Mouse (Mus musculus): ENCODE data around the gene Eif3i. TPM values are rescaled to one million over a fixed set of nuclear protein-coding genes. Genes with fewer than 3 reads are reported as not detected.

Gene Eif3i
- polyA plus RNA-seq, 1 experiment from 2014 or later: 239 TPM

DNA sequence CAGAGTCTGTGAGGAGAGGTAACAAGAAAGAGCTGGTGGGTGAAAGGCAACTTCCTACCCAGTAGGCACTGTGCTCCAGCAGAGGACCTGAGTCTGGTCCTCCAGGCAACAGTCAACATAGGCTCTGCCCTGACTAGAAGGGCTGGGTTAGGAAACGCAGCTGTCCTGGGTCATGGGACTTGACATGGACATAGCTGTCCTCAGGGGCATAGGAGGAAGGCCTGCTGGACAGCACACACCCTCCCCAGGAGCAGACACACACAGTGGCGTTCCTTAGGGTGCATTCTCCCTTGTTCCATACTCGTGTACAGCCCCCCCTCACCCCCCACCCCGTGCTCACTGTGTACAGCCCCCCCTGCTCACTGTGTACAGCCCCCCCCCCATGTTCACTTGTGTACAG lies 10.0 kb upstream of the Eif3i start:
- Histone ChIP-seq H3K4me1 (ENCODE audit: control insufficient read depth, insufficient read depth, low read length) (peaks cover 4% of the 10 kb centered on the region; the same call in 1 of the 2 replicates), H3K4me3 (replicated peaks; ENCODE audit: low read length) (no peak overlapping the region), H3K27ac (ENCODE audit: low read length) (no peak overlapping the region), H3K27me3 (ENCODE audit: control insufficient read depth, insufficient read depth, low read length) (no peaks in the 10 kb centered on the region), H3K4me2 (ENCODE audit: low read depth, low read length) (no peak overlapping the region), H3K9me3 (replicated peaks; ENCODE audit: control insufficient read depth, low read length) (no peaks in the 10 kb centered on the region), H3K36me3 (ENCODE audit: control insufficient read depth, insufficient read depth, low read length) (peaks cover 18% of the 10 kb centered on the region), H3K9ac (ENCODE audit: low read length) (no peak overlapping the region)
- no peak for ATAC-seq (ENCODE audit: insufficient read depth, low FRiP score)
- WGBS: 62% methylated on average over 4 of the region's 4 CpGs

DNA sequence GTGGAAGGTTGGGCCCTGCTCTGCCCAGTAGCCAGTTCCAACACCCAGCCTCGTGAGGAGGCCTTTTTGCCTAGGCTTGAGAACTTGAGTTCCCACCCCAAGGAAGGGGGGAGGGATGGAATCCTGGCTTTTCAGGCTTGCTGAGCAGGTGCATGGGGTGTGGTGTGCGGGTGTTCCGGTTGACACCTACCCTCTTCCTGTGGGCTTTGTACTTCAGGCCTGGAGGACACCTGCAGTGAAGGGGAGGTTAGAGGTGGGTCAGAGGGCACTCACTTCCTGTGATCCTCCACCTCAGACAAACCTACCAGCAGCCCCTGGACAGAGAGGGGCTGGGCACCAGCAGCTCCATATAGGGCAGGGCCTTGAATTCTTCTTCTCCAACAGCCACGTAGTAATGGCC lies 9.6 kb upstream of the Eif3i start:
- Histone ChIP-seq H3K4me1 (ENCODE audit: control insufficient read depth, insufficient read depth, low read length) (peaks cover 4% of the 10 kb centered on the region; the same call in 1 of the 2 replicates), H3K9me3 (replicated peaks; ENCODE audit: control insufficient read depth, low read length) (no peaks in the 10 kb centered on the region), H3K27me3 (ENCODE audit: control insufficient read depth, insufficient read depth, low read length) (no peaks in the 10 kb centered on the region), H3K4me2 (ENCODE audit: low read depth, low read length) (no peak overlapping the region), H3K27ac (ENCODE audit: low read length) (no peak overlapping the region), H3K9ac (ENCODE audit: low read length) (no peak overlapping the region; the same call in 1 of the 2 replicates), H3K4me3 (replicated peaks; ENCODE audit: low read length) (no peak overlapping the region), H3K36me3 (ENCODE audit: control insufficient read depth, insufficient read depth, low read length) (peaks cover 21% of the 10 kb centered on the region)
- no peak for ATAC-seq (ENCODE audit: insufficient read depth, low FRiP score)
- 79% methylated on average over 4 of the region's 4 CpGs for WGBS

DNA sequence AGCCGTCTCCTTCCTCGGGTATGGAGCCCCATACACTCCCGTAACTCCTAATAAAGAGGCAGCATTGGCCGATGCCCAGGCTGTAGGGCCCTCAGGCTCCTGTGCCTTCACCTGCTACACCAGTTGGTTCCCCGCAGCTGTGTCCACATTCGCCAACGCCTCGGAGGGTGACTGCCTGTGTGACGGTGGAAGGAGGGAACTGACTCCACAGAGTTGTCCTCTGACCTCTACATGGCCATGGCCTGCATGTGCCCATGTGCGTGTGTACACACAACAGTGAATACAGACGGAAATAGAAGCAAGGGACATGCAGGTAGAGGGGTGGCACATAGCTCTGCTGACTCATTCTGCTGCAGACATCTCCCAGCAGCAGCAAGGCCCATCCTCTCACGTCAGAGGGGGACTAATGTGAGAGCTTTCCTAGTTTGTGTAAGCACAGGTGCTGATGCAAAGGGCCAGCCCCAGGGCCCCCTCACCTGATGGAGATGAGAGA lies 8.7 kb upstream of the Eif3i start:
- 78% methylated on average over 12 of the region's 12 CpGs for WGBS
- H3K36me3 ChIP-seq (ENCODE audit: control insufficient read depth, insufficient read depth, low read length): peaks cover 29% of the 10 kb centered on the region

DNA sequence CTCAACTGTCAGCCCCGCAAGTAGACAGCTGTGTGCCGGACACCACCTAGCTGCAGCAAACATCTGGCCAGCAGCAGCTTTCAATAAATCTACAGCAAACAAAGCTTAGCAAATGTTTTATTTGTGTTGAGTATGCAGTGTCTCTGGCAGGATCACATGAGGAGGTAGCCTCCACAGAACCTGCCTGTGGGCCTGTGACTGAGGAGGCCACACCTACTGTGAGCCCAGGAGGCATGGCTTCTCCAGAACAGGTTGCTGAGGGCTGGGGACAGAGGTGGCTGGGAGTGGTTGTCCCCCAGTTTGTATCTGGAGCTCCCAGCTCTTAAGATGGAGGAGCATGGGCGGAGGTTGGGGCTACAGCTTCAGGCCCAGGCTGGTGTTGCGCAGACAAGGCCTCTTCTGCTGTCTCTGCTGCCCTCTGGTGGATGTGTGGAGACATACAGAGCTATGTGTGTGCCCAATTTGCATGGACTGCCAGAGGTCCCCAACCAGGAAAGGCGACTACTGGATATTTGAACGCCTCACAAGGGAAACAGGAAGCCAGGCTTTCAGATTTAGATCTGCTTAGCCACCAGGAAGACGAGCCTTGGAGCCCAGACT lies 8.1 kb upstream of the Eif3i start:
- WGBS: 35% methylated on average over 7 of the region's 7 CpGs
- no peak overlapping the region for H3K4me3 ChIP-seq (replicated peaks; ENCODE audit: low read length)
- H3K27me3 ChIP-seq (ENCODE audit: control insufficient read depth, insufficient read depth, low read length): no peaks in the 10 kb centered on the region
- no peak overlapping the region for H3K27ac ChIP-seq (ENCODE audit: low read length)
- ATAC-seq (ENCODE audit: insufficient read depth, low FRiP score): peak; percentile 87
- no peak overlapping the region for H3K4me2 ChIP-seq (ENCODE audit: low read depth, low read length)
- no peaks in the 10 kb centered on the region for H3K9me3 ChIP-seq (replicated peaks; ENCODE audit: control insufficient read depth, low read length)
- H3K9ac ChIP-seq (ENCODE audit: low read length): peak overlapping the region; percentile 42; the same call in 1 of the 2 replicates
- peaks cover 4% of the 10 kb centered on the region; the same call in 1 of the 2 replicates for H3K4me1 ChIP-seq (ENCODE audit: control insufficient read depth, insufficient read depth, low read length)
- H3K36me3 ChIP-seq (ENCODE audit: control insufficient read depth, insufficient read depth, low read length): peaks cover 31% of the 10 kb centered on the region

More for the DNA sequence above, 8.7 kb upstream of the Eif3i start:
- Histone ChIP-seq H3K9ac (ENCODE audit: low read length) (no peak overlapping the region), H3K4me3 (replicated peaks; ENCODE audit: low read length) (no peak overlapping the region), H3K9me3 (replicated peaks; ENCODE audit: control insufficient read depth, low read length) (no peaks in the 10 kb centered on the region), H3K27ac (ENCODE audit: low read length) (no peak overlapping the region; the same call in 1 of the 2 replicates), H3K27me3 (ENCODE audit: control insufficient read depth, insufficient read depth, low read length) (no peaks in the 10 kb centered on the region), H3K4me1 (ENCODE audit: control insufficient read depth, insufficient read depth, low read length) (peaks cover 4% of the 10 kb centered on the region; the same call in 1 of the 2 replicates), H3K4me2 (ENCODE audit: low read depth, low read length) (no peak overlapping the region)
- ATAC-seq (ENCODE audit: insufficient read depth, low FRiP score): 0 out of 2 replicates have a peak, but pooled peaks have one; percentile 5

DNA sequence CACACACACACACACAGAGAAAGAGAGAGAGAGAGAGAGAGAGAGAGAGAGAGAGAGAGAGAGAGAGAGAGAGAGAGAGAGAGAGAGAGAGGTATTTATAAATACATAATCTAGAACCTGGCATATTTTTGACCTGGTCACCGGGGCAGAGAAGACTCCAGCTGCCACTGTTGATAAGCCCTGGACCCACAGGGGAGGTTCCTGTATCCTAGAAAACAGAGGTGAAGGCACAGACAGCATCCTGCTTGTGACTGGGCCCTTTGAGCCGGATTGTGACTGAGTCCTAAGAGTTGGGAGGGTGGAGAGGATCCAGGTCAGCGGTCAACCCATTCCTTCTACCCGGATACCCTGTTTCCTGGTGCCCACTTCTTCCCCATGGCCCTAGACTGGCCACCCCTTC lies 11.6 kb downstream of the Eif3i start:
- Histone ChIP-seq H3K27me3 (ENCODE audit: control insufficient read depth, insufficient read depth, low read length) (no peaks in the 10 kb centered on the region), H3K27ac (ENCODE audit: low read length) (no peak overlapping the region), H3K36me3 (ENCODE audit: control insufficient read depth, insufficient read depth, low read length) (peaks cover 20% of the 10 kb centered on the region), H3K9ac (ENCODE audit: low read length) (no peak overlapping the region), H3K9me3 (replicated peaks; ENCODE audit: control insufficient read depth, low read length) (no peaks in the 10 kb centered on the region), H3K4me3 (replicated peaks; ENCODE audit: low read length) (no peak overlapping the region), H3K4me2 (ENCODE audit: low read depth, low read length) (no peak overlapping the region), H3K4me1 (ENCODE audit: control insufficient read depth, insufficient read depth, low read length) (no peaks in the 10 kb centered on the region)
- WGBS: 73% methylated on average over 4 of the region's 4 CpGs
- no peak for ATAC-seq (ENCODE audit: insufficient read depth, low FRiP score)

DNA sequence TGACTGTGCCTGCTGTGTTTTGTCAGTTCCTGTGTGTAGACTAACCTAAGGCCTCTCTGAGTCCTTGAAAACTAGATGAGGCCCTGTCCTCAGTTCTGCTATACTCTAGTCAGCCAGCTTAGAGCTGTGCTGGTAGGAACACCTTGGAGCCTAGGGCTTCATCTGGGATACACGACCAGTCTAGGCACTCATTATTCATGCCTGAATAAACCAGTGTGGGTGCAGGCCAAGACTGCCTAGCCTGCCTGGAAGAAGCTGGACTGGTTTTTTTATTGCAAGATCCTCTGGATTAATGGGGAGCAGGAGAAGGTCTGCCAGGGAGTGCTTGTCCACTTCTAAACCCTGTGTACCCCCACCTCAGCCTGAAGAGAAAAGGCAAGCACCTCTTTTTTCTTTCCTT lies 13.5 kb downstream of the Eif3i start:
- 43% methylated on average over 1 of the region's 1 CpGs for WGBS
- no peaks in the 10 kb centered on the region for H3K27me3 ChIP-seq (ENCODE audit: control insufficient read depth, insufficient read depth, low read length)
- no peak overlapping the region for H3K9ac ChIP-seq (ENCODE audit: low read length)
- H3K27ac ChIP-seq (ENCODE audit: low read length): no peak overlapping the region
- H3K36me3 ChIP-seq (ENCODE audit: control insufficient read depth, insufficient read depth, low read length): peaks cover 17% of the 10 kb centered on the region
- ATAC-seq (ENCODE audit: insufficient read depth, low FRiP score): no peak
- no peak overlapping the region for H3K4me3 ChIP-seq (replicated peaks; ENCODE audit: low read length)
- no peaks in the 10 kb centered on the region for H3K9me3 ChIP-seq (replicated peaks; ENCODE audit: control insufficient read depth, low read length)
- no peak overlapping the region for H3K4me2 ChIP-seq (ENCODE audit: low read depth, low read length)
- no peaks in the 10 kb centered on the region for H3K4me1 ChIP-seq (ENCODE audit: control insufficient read depth, insufficient read depth, low read length)

GRCm38 (mm10) chr4:129585773-129586172 lies 14.7 kb downstream of the Eif3i start:
- 80% methylated on average over 9 of the region's 9 CpGs for WGBS
- Histone ChIP-seq H3K4me3 (replicated peaks; ENCODE audit: low read length) (no peak overlapping the region), H3K4me1 (ENCODE audit: control insufficient read depth, insufficient read depth, low read length) (no peaks in the 10 kb centered on the region), H3K27me3 (ENCODE audit: control insufficient read depth, insufficient read depth, low read length) (no peaks in the 10 kb centered on the region), H3K9me3 (replicated peaks; ENCODE audit: control insufficient read depth, low read length) (no peaks in the 10 kb centered on the region), H3K9ac (ENCODE audit: low read length) (0 out of 2 replicates have a peak overlapping the region, but pooled peaks have one; percentile 76), H3K27ac (ENCODE audit: low read length) (no peak overlapping the region), H3K36me3 (ENCODE audit: control insufficient read depth, insufficient read depth, low read length) (peaks cover 8% of the 10 kb centered on the region; the same call in 1 of the 2 replicates), H3K4me2 (ENCODE audit: low read depth, low read length) (peak overlapping the region; percentile 84)
- no peak for ATAC-seq (ENCODE audit: insufficient read depth, low FRiP score)

- peak overlapping the region; percentile 76 for H3K9ac ChIP-seq (ENCODE audit: low read length)
- peak overlapping the region; percentile 53 for H3K27ac ChIP-seq (ENCODE audit: low read length)
- under 1% methylated on average over 36 of the region's 36 CpGs for WGBS
- H3K4me2 ChIP-seq (ENCODE audit: low read depth, low read length): peak overlapping the region; percentile 84
- peak; percentile 82 for ATAC-seq (ENCODE audit: insufficient read depth, low FRiP score)
- 0 out of 2 replicates have a peak, but pooled peaks cover under 1% of the 10 kb centered on the region for H3K36me3 ChIP-seq (ENCODE audit: control insufficient read depth, insufficient read depth, low read length)
- no peaks in the 10 kb centered on the region for H3K9me3 ChIP-seq (replicated peaks; ENCODE audit: control insufficient read depth, low read length)
- no peaks in the 10 kb centered on the region for H3K4me1 ChIP-seq (ENCODE audit: control insufficient read depth, insufficient read depth, low read length)
- H3K4me3 ChIP-seq (replicated peaks; ENCODE audit: low read length): peak overlapping the region; percentile 58
- no peaks in the 10 kb centered on the region for H3K27me3 ChIP-seq (ENCODE audit: control insufficient read depth, insufficient read depth, low read length)
Observed at GRCm38 (mm10) chr4:129584884-129585608, 15.4 kb downstream of the Eif3i start.

- peak overlapping the region; percentile 58 for H3K4me3 ChIP-seq (replicated peaks; ENCODE audit: low read length)
Observed at GRCm38 (mm10) chr4:129584370-129584769, 16.1 kb downstream of the Eif3i start.

More at GRCm38 (mm10) chr4:129584370-129584769, 16.1 kb downstream of the Eif3i start:
- Histone ChIP-seq H3K9me3 (replicated peaks; ENCODE audit: control insufficient read depth, low read length) (no peaks in the 10 kb centered on the region), H3K27ac (ENCODE audit: low read length) (peak overlapping the region; percentile 53), H3K4me2 (ENCODE audit: low read depth, low read length) (peak overlapping the region; percentile 84), H3K27me3 (ENCODE audit: control insufficient read depth, insufficient read depth, low read length) (no peaks in the 10 kb centered on the region), H3K9ac (ENCODE audit: low read length) (peak overlapping the region; percentile 76), H3K4me1 (ENCODE audit: control insufficient read depth, insufficient read depth, low read length) (no peaks in the 10 kb centered on the region), H3K36me3 (ENCODE audit: control insufficient read depth, insufficient read depth, low read length) (no peaks in the 10 kb centered on the region)
- ATAC-seq (ENCODE audit: insufficient read depth, low FRiP score): no peak
- WGBS: 82% methylated on average over 1 of the region's 1 CpGs
